Mouse (Mus musculus): ENCODE measurements around the gene Mrrf.

Mrrf gene

DNA sequence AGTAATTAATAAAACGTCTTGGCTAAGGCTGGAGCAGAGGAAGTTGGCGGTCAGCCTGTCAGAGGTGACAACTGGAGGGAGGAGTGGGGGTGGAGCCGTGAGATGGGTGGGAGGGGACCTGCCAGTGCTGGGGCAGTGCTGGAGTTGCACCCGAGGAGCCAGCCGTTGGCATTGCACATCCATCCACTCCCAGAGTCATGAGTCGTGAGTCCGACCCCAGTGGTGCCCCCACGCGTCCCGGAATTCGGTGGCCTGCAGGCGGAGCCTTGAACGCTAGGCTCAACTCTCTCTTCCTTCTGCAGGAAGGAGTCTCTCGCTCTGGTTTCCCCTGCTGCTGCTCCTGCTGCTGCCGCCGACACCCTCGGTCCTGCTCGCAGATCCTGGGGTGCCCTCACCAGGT lies 94.2 kb downstream of the Mrrf start, which contains the start of gene Ptgs1:
Gene Ptgs1, plus strand, starts transcription at position 61 of the 400 bp plus-strand sequence.
- DNase-seq (ENCODE audit: low spot score in 2 of 2) = no peak

GRCm38 (mm10) chr2:36230967-36231366 lies 94.8 kb downstream of the Mrrf start:
- DNase-seq (ENCODE audit: low spot score in 2 of 2) = no peak

DNA sequence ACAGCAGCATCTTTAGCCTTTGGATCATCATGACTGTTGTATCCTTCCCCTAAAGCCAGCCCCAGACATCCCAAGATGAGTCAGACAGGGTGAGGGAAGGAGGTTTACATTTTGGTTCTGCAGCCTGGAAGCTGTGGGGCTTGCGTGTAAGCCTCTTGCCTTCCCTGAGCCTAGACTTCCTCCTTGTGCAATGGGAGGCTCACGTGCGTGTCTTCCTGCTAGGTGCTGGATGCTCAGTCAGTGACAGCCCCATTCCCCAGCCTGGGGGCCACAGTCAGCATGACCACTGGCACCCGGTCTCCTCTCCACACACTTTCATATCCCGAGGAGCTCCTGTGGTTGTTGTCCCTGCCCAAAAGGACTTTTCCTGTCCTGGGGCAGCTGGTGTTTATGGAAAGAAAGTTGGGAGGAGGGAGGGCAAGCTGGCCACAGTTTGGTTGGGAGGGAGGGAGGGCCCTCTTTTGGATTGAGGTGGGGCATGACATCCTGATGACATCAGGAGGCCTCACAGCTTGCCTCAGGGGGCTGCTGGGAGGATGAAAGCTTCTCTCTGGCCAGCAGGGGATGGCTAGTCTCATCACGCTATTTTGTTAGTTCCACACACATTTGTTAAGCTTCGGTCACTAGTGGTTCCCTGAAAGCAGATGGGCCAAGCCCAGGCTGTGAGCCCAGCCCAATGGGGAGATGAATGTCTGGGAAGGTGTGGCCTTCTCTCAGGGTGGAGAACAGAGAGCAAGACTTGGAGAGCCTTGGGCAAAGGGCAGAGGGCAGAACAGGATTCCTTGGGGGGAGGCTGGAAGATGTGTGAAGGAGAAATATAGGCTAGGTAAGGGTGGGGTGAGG lies 98.6 kb downstream of the Mrrf start:
- DNase-seq (ENCODE audit: low spot score in 2 of 2) = no peak

DNA sequence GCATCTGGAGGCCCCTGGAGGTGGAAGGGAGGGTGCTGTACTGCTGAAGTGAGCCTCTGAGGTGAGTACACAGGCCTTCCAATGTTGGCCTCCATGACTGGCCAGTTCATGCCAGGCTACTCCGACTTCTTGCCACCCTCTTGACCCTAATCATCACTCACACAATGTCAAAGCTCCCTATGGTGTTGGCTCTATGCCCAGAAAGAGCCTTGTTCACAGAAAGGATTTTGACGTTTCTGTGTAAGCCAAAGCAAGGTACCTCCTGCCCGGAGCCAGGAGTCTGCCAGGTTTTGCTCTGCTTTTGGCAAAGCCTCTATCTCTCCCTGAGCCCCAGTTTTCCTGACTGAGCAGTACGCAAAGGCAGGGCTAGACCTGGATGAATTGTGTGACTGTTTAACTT lies 99.7 kb downstream of the Mrrf start:
- DNase-seq (ENCODE audit: low spot score in 2 of 2) = no peak

DNA sequence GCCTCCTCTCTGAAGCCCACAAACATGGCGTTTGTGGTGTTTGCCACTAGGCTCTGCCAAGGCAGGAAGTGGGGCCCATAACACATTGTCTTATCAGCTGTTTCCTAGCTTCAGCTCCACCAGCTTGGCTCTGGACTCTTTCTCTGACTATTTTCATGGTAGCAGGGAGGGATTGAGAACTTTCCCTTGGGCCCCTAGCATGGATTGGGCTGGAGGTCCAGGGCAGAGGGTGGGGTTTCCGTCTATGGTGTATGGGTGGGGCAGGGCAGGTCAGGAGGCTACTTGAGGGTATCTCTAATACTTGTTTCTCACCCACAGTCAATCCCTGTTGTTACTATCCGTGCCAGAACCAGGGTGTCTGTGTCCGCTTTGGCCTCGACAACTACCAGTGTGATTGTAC lies 100.7 kb downstream of the Mrrf start:
- DNase-seq (ENCODE audit: low spot score in 2 of 2) = no peak

DNA sequence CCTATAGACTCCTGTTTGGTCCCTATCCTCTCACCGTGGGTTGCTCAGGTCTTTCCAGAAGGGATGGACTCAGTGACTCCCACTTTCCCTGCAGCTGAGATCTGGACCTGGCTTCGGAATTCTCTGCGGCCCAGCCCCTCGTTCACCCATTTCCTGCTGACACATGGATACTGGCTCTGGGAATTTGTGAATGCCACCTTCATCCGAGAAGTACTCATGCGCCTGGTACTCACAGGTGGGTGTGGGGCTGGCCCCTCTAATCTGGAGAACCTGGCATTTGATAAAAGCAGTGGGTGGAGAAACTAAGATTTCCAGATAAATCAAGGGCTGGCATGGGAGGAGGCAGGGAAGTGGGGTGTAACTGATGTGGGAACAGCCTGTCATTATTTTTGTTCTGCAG lies 101.4 kb downstream of the Mrrf start:
- no peak for DNase-seq (ENCODE audit: low spot score in 2 of 2)

GRCm38 (mm10) chr2:36238467-36238866 lies 102.3 kb downstream of the Mrrf start:
- no peak for DNase-seq (ENCODE audit: low spot score in 2 of 2)

DNA sequence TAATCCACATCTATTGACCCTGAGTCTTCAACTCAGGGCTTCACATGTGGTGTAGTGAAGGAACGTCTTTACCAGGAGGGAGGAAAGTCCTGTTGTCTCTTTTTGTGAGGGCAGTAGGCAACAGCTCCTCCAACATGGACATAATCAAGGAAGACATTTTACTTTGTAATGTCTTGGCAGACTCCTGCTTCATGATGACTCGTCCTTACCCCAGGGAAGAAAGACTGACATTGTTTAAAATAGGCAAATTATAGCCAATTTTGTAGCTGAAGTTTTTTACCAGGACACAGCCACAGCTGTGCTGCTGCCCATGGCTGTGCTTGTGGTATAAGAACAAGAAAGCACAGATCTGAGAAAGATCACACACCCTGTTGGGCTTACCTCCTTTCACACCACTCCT lies 102.8 kb downstream of the Mrrf start:
- no peak for DNase-seq (ENCODE audit: low spot score in 2 of 2)
